Mouse (Mus musculus): ENCODE measurements around the gene Tcp10a.
"Not testable (repeated sequence)": the region's sequence is repeated elsewhere in the genome, so short reads cannot be mapped to it uniquely, and the experiment has no call there.

Gene Tcp10a

DNA sequence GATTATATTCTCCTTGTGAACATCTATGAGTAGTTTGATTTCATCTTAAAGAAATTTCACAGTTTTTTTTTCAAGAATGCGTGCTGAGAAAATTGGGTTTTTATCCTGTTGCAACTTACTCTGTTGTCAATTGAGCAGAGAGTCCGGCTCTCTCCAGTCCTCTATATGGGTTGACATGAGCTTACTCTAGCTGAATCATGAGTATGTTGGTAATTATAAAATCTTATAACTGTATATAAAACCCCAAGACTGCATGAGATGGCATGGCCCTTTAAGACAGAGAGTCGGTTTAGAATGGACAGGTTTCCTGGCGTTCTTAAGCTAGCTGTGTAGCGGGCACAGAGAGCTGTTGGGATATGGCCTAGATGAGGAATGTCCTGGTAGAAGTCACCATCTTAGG lies at the start of gene Tcp10a:
Gene Tcp10a, plus strand, starts transcription at position 301 of the 400 bp plus-strand sequence.
- not testable (repeated sequence) for DNase-seq (ENCODE audit: low spot score in 2 of 2)

DNA sequence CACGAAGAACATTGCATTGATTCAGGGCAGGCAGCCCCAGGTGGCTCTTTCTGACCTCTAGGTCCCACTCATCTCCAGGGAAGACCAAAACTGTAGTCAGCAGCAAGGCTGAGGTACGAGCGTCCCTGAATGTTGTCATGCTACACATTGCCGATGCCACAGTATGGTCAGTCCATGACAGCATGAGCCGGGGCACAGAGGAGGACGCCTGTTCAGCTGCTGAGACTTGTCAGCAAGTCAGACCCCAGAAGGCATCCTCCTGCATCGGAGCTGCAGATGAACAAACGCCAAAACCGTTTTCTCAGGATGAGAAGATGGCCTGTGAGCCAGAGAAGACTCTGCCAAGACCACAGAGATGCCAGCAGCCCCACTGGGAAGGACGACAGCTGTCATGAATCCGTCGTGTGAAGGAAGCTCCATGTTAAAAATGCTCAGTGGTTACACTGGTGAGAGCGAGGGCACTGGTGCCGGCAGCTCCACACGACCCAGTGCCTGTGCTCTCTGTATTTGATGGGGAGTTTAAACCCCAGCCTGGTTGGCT lies 45.7 kb upstream of the Tcp10a start:
- DNase-seq (ENCODE audit: low spot score in 2 of 2) = no peak

DNA sequence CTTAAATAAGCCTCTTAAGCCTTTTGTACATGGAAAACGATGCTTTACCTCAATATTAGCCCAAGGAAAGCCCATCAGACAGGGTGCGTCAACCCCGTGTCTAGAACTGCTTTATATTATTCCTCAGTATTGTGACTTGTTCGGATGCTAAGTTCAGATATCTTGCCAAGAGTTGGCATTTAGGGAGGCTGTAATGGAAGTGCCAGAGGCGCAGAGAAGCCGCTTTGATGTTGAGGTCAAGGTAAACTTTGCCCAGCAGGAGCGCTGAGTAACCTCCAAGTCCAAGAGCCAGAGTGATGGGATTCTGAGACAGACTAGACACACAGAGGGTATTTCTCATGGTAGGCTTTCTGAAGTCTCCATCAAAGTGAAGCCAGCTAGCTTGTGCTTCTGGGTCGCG lies 45.2 kb upstream of the Tcp10a start:
- DNase-seq (ENCODE audit: low spot score in 2 of 2) = no peak

DNA sequence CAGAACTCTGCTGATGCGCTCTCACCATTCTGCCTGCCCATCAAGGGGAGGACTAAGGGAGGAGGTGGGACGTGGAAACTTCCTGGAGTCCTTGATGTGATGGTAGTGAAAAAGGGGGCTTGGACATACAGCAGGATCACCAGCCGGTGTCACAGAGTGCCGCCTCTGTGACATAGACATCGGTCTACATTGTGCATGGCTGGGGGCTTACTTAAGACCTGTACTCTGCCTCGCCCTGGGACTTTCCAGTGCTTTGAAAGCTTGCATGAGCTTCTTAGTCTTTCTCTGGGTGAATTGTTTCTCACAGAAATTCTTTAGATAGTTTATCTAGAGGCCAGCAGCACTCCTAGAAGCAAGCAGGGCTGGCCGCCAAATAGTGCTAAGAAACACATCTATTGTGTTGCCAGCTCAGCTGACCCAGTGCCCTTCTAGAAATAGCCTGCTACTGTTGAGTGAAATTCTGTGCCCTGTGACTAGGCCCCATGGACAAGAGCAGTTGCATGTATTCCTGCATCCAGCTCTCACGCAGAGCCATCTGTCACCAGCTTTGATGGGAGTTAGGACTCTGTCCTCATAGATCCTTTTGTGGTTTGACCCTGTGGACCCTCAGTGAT lies 40.0 kb upstream of the Tcp10a start:
- no peak for DNase-seq (ENCODE audit: low spot score in 2 of 2)

DNA sequence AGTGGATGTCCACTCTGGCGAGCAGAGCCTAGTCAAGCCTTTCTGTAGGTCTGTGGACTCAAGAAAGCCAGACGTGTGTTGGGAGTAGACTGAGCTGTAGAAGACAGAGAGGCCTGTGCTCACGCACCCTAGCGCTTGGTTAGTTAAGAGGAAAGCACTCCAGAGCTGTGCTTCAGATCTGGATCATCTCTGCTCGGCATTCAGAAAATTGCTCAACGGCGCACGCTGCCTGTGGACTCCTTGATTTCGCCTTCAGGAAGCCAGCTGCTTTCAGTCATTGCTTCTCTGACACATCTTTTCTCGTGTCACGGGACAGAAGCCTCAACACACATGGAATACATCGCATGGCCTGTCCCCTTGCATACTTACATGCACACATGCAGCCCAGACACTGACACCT lies 39.2 kb upstream of the Tcp10a start:
- no peak for DNase-seq (ENCODE audit: low spot score in 2 of 2)

DNA sequence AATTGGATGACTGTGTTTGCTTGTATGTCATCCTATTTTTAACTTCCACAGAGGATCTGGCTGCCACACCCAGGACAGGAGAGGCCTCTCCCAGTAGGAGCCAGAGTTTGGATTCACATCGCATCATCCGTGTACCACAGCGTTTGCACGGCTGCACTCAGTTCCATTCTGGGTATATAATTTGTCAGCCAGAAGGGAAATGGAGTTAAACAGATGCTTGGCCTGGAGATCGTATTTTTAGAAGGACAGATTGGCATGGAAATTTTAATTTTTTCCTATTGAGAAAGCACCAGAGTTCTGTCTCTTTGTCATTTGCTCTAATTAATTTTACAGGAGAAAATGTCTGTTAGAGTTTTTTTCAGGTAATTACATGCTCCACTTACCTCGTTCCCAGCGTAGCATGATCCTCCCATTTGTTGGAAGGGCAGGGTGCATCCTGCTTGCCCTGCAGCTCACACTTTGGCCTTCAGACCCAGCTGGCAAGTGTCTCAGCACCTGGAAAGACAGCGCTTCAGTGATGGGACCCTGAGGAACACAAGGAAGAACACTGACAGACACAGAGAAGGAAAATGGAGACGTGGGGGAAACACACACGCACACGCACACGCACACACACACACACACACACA lies 37.9 kb upstream of the Tcp10a start:
- no peak for DNase-seq (ENCODE audit: low spot score in 2 of 2)

DNA sequence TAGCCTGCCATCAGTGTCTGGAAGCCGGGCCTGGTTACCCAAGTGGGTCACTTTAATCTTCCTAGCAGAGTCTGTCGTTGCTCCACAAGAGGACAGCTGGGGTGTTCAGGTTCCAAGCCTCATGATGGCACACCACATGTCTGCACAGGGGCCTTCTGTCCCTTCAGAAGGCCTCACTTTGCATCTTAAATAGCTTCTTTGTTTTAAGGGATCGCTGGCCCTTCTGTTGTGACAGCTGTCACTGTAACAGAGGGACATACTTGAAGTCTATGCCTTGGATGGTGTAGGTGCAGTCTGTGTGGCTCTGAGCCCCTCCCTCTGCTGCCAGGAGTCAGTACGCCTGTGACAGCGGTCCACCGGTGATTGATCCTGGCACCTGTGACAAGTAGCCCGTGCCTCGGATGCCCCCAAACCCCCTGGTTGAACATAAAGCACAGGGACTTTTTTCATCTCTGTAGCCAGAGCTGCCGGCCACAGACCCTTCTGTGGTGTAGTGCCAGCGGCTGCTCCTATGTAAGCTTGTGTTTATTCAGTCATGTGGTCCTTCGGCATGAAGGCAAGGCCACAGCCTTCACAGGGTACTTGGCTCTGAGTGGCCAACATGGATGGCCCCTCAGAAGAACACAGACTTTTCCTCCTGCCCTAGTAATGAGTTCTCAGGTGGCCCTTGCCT lies 32.3 kb upstream of the Tcp10a start:
- DNase-seq (ENCODE audit: low spot score in 2 of 2) = no peak

DNA sequence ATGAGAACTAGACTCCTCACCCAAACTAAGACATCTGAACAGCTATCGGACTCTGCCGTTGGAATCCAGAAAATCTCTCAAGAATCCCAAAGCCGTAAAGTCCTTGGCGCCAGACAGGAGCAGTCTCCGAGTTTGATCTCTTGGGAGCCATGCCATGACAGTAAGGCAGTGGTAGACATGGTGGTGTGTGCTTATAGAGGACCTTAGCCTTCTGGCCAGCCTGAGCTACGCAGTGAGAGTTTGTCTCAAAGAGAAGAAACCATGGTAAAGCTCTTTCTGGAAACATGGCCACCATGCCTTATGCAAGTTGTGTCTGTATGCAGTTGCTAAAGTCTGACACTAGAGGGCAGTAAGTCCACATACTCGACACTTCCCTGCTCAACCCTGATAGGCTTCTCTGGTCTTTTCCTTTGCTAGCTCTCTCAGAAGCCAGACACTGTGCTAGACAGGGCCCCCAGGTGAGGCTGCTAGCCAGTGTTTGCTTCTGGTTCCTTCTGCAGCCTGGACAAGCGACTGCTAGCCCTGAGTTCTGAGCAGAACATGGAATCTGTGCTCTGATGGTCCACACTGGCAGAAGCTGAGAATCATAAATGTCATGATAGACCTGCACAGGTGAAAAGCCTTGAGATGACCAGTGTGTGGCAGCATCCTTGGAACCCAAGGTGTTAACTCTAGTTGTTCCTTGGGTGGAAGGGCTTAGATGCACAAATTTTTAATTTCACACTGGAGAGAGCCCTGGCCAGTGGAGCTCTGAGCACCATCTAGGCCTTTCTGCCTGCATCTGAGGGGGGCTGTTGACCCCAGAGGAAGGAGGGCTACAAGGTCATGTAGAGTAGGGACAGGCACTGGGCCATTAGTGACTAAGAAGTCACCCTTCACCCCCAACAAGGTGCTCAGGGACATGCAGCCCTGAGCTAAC lies 17.9 kb upstream of the Tcp10a start:
- DNase-seq (ENCODE audit: low spot score in 2 of 2) = not testable (repeated sequence)

DNA sequence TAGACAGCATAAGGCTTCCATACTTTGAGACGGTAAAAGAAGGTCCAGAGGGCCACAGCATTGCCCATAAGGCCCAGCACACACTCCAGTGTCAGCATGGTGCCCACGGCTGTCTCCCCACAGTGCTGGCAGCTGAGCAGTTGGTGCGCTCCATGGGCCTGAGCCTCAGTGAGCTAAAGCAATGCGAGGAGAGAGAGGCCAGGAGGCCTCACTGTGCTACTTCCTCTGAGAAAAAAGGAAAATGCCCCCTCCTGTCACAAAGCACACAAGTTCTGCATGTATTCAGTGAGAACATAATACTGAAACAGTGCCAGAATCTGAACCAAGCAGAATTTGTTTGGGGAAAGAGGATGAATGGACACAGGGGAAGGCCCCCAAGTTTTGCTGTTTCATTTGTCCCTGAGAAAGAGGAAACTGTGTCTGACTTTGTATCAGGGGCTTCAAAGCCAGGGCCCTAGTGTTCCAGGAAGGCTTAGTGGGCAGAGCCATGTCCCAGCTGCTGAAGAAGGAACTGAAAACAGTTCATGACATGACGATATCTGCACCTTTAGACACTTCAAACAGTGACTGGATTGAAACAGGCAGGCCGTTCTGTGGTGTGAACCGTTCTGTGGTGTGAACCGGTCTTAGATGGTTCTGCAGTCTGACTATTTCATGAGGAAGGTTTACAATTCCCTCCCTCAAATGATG lies 8.6 kb upstream of the Tcp10a start:
- not testable (repeated sequence) for DNase-seq (ENCODE audit: low spot score in 2 of 2)

DNA sequence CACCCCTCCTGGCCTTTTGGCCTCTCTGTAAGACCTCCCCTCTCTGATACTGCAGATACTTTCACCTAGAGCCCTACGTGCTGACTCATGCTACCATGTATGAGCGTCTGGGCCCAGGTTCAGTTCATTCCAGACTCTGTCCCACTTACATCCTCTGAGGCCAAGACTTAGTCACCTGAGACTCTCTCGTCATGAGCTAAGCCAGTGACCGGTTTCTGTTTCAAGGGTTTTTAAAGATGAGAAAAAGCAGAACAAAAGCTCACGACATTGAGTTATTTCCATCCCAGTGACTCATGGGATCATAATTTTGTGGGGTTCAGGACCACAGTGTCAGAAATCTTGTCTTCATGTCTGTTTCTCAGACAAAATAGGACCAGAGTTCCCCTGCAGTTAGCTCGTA lies 4.7 kb upstream of the Tcp10a start:
- not testable (repeated sequence) for DNase-seq (ENCODE audit: low spot score in 2 of 2)

DNA sequence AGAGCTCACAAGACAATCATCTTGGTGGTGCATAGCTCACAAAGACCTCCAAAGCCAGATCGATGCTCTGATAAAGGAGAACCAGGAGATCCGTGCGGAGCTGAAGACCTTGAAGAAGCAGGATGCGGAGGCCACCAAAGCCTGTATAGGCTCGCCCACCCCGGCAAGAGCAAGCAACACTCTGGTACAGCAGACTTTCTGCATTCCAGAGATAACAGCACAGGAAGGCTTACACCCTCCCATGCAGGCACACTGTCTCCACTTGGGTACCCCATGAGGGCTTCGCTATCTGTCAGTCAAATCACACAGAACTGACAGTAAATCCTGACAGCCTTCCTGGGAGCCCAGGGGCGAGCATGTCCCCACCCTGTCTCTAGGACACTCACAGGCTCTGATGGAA lies 2.0 kb downstream of the Tcp10a start:
- not testable (repeated sequence) for DNase-seq (ENCODE audit: low spot score in 2 of 2)

DNA sequence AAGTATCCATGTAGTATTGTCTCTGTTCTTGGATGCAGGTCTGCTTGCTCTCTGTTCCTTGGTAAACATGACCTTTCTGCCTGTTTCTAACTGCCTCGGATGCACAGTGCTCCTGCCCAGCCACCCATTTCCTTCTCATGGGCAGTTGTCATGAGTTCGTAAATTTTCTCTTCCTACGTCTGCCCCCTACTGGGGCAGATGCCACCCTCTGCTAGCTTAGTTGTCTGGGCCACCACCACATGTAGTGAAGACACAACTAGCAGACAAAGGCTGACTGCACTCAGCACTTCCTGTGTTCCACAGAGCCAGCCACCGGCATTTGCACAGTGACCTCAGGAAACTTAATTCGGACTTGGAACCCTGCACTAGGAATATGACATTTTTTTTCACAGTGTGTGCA lies 8.3 kb downstream of the Tcp10a start:
- DNase-seq (ENCODE audit: low spot score in 2 of 2) = not testable (repeated sequence)

DNA sequence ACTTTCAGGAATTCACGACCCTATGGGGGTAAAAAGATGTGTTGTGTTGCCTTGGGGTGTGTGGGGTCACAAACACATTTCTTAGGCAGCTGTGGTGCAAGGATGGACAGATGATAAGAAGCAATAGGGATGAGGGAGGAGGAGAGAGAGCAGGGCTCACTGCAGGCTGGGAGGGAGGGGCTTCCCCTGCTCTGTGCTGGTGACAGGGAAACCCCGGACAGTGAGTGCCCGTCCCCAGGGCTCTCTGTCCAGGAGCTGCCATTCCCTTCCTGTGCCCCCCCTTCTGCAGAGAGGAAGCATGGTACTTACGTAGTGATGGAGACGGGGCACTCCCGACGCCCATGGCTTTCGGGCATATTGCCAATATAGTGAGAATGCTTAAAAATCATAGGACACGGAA lies 12.9 kb downstream of the Tcp10a start:
- not testable (repeated sequence) for DNase-seq (ENCODE audit: low spot score in 2 of 2)

DNA sequence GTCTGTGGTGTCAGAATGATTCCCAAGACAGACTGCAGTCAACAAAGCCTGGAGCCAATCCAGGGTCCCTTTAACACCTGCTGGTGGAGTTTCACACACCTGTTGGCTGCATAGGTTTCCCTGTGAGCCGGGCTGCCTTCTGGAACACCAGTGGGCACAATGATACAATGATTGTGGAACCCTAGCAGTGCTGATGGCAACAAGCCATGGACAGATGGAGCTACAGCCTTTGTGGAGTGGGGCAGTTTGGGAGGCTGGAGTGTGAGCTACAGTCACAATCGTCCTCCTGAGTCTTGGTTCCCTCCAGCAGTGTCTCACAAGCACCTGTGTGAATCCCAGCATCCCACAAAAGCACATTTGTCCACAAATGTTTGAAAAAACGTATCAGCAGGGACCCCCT lies 24.3 kb downstream of the Tcp10a start:
- not testable (repeated sequence) for DNase-seq (ENCODE audit: low spot score in 2 of 2)

DNA sequence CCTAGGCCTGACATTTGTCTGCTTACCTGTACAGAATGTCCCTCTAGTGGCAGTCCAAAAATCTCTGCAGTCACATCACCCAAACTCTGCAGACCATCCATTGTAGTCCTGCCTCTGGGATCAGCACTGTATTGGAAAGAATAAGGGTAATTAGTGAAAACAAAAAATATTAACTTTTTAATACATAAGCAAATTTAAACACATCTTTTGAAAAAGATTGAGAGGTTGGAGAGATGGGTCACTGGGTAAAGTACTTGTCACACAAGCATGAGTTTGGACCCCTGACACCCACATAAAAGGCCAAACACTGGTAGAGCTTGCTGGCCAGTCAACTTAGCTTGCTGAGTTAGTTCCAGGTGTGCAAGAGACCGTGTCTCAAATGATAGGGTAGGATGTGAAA lies 28.1 kb downstream of the Tcp10a start, which contains the start of gene Ttll2:
Gene Ttll2, minus strand, starts transcription at position 101 of the 400 bp plus-strand sequence.
- not testable (repeated sequence) for DNase-seq (ENCODE audit: low spot score in 2 of 2)

DNA sequence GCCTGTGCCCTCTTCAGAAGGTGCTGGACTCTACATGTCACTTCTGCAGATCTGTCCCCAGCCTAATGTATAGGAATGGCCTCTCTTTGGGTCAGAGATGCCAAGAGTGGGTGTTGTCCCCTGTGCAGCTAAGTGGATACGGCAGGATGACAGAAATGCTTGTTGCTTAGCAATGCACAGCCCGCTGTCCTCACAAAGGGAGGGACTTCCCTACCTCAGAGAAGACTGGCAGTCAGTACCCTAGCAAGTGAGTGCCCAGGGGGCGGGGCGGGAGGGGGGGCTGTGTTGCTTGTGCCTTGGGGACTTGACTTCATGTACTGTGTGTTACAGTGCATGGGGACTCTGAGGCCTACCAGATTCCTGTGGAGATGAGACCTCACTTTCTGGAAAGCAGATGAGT lies 35.4 kb downstream of the Tcp10a start:
- not testable (repeated sequence) for DNase-seq (ENCODE audit: low spot score in 2 of 2)

DNA sequence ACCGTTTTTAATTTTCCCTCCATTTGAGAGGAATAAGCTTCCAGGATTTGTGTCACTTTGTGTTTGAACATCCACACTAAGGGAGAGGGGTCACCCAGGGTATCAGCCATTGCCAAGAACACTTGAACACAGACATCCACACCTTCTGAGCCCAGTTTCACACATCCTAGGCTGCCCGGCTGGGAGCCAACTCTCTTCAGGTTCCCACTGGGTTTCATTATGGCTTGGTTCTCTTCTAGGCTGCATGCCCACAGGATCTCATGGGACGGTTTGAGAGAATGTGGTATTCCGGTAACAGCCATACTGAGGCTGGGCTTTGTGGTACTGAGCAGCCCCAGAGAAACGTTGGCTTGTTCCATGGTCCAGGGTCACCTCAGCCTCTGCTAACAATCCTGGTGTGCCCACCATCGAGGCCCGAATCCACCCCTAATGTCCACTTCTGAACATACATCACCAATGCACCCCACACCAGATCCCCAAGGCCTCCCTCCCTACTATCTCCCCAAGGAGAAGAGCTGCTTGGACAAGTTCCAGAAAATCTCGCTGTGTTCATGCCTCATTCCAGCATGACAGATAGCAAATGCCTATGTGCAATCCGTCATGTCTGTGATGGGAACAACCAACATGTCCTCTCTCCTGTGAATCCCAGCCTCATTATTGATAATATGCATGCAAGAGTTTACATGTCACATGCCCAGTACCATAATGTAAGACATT lies 36.5 kb downstream of the Tcp10a start:
- DNase-seq (ENCODE audit: low spot score in 2 of 2) = not testable (repeated sequence)

DNA sequence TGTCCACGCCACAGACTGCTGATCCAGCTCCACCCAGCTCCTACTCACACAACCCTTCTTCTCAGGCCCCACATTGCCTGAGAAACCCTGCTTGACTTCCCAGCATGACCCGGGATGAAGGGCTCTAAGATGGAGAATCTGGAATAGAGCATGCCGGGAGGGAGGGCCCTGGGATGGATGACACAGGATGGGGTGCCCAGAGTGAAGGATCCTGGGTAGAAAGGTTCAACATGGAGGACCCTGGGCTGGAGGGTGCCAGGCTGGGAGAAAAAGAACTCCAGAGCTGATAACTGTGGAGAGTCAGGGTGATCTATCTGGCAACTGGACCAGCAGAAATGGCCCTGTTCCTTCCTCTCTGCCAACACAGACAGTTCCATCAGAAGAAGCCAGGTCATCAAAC lies 41.2 kb downstream of the Tcp10a start:
- not testable (repeated sequence) for DNase-seq (ENCODE audit: low spot score in 2 of 2)

DNA sequence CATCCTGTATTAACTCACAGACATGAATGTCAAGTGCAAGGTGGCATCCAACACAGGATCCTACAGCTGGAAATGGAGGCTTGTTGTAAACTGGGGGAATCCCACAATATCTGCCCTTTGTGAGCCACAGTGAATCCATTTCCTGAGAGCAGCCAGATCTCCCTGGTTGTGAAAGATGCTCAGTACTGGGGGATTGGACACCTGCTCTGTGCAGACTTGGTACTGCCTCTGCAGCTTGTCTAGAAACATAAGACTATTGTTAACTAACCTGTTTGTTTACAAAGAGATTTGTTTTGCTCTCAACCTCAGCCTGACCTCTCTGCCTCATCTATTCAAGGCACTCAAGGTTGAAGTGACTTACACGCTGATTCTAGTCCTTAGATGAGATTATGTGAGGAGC lies 41.8 kb downstream of the Tcp10a start:
- not testable (repeated sequence) for DNase-seq (ENCODE audit: low spot score in 2 of 2)

DNA sequence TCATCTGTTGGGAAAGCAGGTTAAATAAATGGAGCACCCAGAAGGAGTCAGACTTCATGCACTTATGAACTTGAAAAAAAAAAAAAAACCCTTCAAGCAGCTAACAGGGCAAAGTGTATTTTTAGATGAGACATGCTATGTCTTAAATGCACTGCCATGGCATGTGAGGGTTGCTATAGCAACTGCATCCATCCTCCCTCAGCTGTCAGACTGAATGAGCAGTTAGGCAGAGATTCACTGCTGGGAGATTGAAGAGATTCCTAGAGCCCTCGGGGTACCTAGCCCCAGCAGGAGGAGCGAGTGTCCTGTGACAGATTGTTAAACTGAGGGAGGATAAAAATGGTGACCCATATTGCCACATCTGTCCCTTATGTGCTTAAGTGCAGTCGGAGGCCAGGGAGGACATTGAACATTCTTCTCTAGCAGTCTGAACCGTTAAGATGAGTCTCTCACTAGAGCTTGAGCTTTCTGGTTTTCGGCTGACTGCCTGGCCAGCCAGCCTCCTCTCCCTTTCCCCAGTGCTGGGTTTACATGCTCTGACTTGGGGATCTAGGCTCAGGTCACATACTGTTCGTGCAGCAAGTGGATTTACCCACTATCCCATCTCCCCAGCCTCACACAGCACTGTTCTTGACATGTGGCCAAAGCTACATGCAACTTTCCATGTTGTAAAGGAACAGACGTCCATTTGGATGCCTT lies 42.4 kb downstream of the Tcp10a start:
- not testable (repeated sequence) for DNase-seq (ENCODE audit: low spot score in 2 of 2)
